Mouse (Mus musculus): ENCODE measurements around the gene Lrrc10. TPM values are rescaled to one million over a fixed set of nuclear protein-coding genes. Genes with fewer than 3 reads are reported as not detected.
"Not testable (repeated sequence)": the region's sequence is repeated elsewhere in the genome, so short reads cannot be mapped to it uniquely, and the experiment has no call there.

Gene Lrrc10
- polyA plus RNA-seq, 1 experiment: 0.13 TPM

DNA sequence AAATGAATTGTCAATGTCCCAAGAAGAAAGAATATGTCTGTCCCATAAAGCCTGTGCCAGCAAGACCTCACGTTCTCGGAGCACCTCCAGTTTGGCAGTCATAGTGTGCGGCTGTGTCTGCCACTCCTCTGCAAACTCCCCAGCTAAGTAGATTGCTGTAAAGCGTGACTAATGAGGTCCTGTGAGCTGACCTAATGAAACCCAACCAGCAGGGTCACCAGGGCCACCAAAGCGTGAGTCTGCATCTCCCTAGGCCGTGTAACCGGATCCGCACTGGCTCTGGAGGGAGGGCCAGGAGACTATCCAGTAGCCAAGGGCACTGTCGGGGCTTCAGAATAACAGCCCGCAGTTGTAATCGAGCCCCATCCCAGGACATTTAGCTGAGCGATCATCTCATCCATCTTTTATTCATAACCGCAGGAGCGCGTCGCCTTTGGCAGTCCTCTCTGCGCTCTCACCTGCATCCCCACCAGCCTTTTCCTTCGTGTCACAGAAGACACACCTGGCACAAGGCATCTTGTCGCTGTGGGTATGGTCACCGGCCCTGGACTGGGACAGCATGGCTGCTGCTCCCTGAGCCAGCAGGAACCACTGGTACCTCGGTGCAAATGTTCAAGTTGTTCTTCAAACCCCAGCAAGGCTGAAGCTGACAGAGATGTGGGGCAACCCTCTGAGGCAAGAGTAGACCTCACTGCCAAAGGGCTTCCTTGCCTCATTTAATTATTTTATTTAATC is 24.0 kb upstream of the Lrrc10 start:
- TF ChIP-seq CTCF (conservative IDR thresholded peaks at IDR 0.05; ENCODE audit: insufficient read depth, insufficient read length, low read depth, low read length): no peak
- Histone ChIP-seq H3K4me1 (ENCODE audit: control insufficient read depth, insufficient read depth, low read length) (no peaks in the 10 kb centered on the region), H3K36me3 (ENCODE audit: control insufficient read depth, insufficient read depth, low read length) (no peaks in the 10 kb centered on the region), H3K27ac (ENCODE audit: insufficient read depth, low read depth, low read length) (no peak overlapping the region), H3K4me3 (ENCODE audit: insufficient read depth, low read depth, low read length) (no peak overlapping the region), H3K27me3 (replicated peaks; ENCODE audit: control insufficient read depth, insufficient read depth, low read length) (no peaks in the 10 kb centered on the region)
- DNase-seq: peak; percentile 77
- WGBS: 18% methylated on average over 21 of the region's 21 CpGs

DNA sequence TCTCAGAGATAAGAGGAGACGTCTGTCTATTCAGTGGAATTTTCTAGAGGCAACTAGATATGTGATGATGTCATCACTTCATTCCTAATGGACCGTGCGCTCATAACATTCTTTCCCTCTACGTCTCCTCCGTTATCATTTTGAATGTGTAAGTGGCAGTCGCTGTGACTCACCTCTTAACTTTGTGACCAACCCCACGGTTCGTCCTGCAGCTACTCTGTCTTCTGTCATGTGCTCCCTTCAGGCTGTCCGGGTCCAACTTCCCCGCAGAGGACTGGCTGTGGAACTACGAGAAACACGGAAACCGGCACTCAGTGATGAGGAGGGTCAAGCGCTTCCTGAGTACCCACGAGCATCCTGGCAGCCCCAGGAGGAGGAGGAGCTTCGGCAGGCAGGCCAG is 21.4 kb upstream of the Lrrc10 start:
- H3K27me3 ChIP-seq (replicated peaks; ENCODE audit: control insufficient read depth, insufficient read depth, low read length): no peaks in the 10 kb centered on the region
- H3K36me3 ChIP-seq (ENCODE audit: control insufficient read depth, insufficient read depth, low read length): no peaks in the 10 kb centered on the region
- no peak for DNase-seq
- no peak overlapping the region for H3K4me3 ChIP-seq (ENCODE audit: insufficient read depth, low read depth, low read length)
- H3K27ac ChIP-seq (ENCODE audit: insufficient read depth, low read depth, low read length): no peak overlapping the region
- H3K4me1 ChIP-seq (ENCODE audit: control insufficient read depth, insufficient read depth, low read length): no peaks in the 10 kb centered on the region
- no peak for TF ChIP-seq POLR2A (IDR thresholded peaks at IDR 0.05; ENCODE audit: low read depth, low read length)
- TF ChIP-seq CTCF (conservative IDR thresholded peaks at IDR 0.05; ENCODE audit: insufficient read depth, insufficient read length, low read depth, low read length): no peak
- WGBS: 36% methylated on average over 16 of the region's 16 CpGs

GRCm38 (mm10) chr10:117025776-117026175 is 19.4 kb upstream of the Lrrc10 start:
- H3K27me3 ChIP-seq (replicated peaks; ENCODE audit: control insufficient read depth, insufficient read depth, low read length); H3K4me1 ChIP-seq (ENCODE audit: control insufficient read depth, insufficient read depth, low read length); DNase-seq; H3K36me3 ChIP-seq (ENCODE audit: control insufficient read depth, insufficient read depth, low read length); H3K4me3 ChIP-seq (ENCODE audit: insufficient read depth, low read depth, low read length); H3K27ac ChIP-seq (ENCODE audit: insufficient read depth, low read depth, low read length): not testable (repeated sequence)

GRCm38 (mm10) chr10:117026176-117026575 is 19.0 kb upstream of the Lrrc10 start:
- Histone ChIP-seq H3K36me3 (ENCODE audit: control insufficient read depth, insufficient read depth, low read length) (no peaks in the 10 kb centered on the region), H3K4me1 (ENCODE audit: control insufficient read depth, insufficient read depth, low read length) (no peaks in the 10 kb centered on the region), H3K27ac (ENCODE audit: insufficient read depth, low read depth, low read length) (no peak overlapping the region), H3K4me3 (ENCODE audit: insufficient read depth, low read depth, low read length) (no peak overlapping the region), H3K27me3 (replicated peaks; ENCODE audit: control insufficient read depth, insufficient read depth, low read length) (no peaks in the 10 kb centered on the region)
- WGBS: 67% methylated on average over 8 of the region's 8 CpGs
- peak; percentile 41 for DNase-seq
- no peak for TF ChIP-seq POLR2A (IDR thresholded peaks at IDR 0.05; ENCODE audit: low read depth, low read length)
- TF ChIP-seq CTCF (conservative IDR thresholded peaks at IDR 0.05; ENCODE audit: insufficient read depth, insufficient read length, low read depth, low read length): no peak

- WGBS: 91% methylated on average over 3 of the region's 3 CpGs
- no peaks in the 10 kb centered on the region for H3K27me3 ChIP-seq (replicated peaks; ENCODE audit: control insufficient read depth, insufficient read depth, low read length)
- no peaks in the 10 kb centered on the region for H3K4me1 ChIP-seq (ENCODE audit: control insufficient read depth, insufficient read depth, low read length)
- H3K27ac ChIP-seq (ENCODE audit: insufficient read depth, low read depth, low read length): no peak overlapping the region
- no peak for DNase-seq
- H3K36me3 ChIP-seq (ENCODE audit: control insufficient read depth, insufficient read depth, low read length): no peaks in the 10 kb centered on the region
- H3K4me3 ChIP-seq (ENCODE audit: insufficient read depth, low read depth, low read length): no peak overlapping the region
- no peak for TF ChIP-seq CTCF (conservative IDR thresholded peaks at IDR 0.05; ENCODE audit: insufficient read depth, insufficient read length, low read depth, low read length)
- no peak for TF ChIP-seq POLR2A (IDR thresholded peaks at IDR 0.05; ENCODE audit: low read depth, low read length)
Observed at GRCm38 (mm10) chr10:117031160-117031559, 14.0 kb upstream of the Lrrc10 start.

- no peak for TF ChIP-seq POLR2A (IDR thresholded peaks at IDR 0.05; ENCODE audit: low read depth, low read length)
- peak; percentile 82 for TF ChIP-seq CTCF (conservative IDR thresholded peaks at IDR 0.05; ENCODE audit: insufficient read depth, insufficient read length, low read depth, low read length)
- Histone ChIP-seq H3K4me3 (ENCODE audit: insufficient read depth, low read depth, low read length) (no peak overlapping the region), H3K27ac (ENCODE audit: insufficient read depth, low read depth, low read length) (no peak overlapping the region), H3K36me3 (ENCODE audit: control insufficient read depth, insufficient read depth, low read length) (no peaks in the 10 kb centered on the region), H3K27me3 (replicated peaks; ENCODE audit: control insufficient read depth, insufficient read depth, low read length) (no peaks in the 10 kb centered on the region), H3K4me1 (ENCODE audit: control insufficient read depth, insufficient read depth, low read length) (no peaks in the 10 kb centered on the region)
- 10% methylated on average over 8 of the region's 8 CpGs for WGBS
- DNase-seq: peak; percentile 87
Observed at GRCm38 (mm10) chr10:117033785-117034184, 11.4 kb upstream of the Lrrc10 start.

GRCm38 (mm10) chr10:117040355-117040754 is 4.8 kb upstream of the Lrrc10 start:
- H3K4me1 ChIP-seq (ENCODE audit: control insufficient read depth, insufficient read depth, low read length): no peaks in the 10 kb centered on the region
- no peaks in the 10 kb centered on the region for H3K27me3 ChIP-seq (replicated peaks; ENCODE audit: control insufficient read depth, insufficient read depth, low read length)
- H3K27ac ChIP-seq (ENCODE audit: insufficient read depth, low read depth, low read length): no peak overlapping the region
- no peaks in the 10 kb centered on the region for H3K36me3 ChIP-seq (ENCODE audit: control insufficient read depth, insufficient read depth, low read length)
- H3K4me3 ChIP-seq (ENCODE audit: insufficient read depth, low read depth, low read length): no peak overlapping the region
- no peak for DNase-seq
- 63% methylated on average over 6 of the region's 6 CpGs for WGBS
- TF ChIP-seq CTCF (conservative IDR thresholded peaks at IDR 0.05; ENCODE audit: insufficient read depth, insufficient read length, low read depth, low read length) (no peak), POLR2A (IDR thresholded peaks at IDR 0.05; ENCODE audit: low read depth, low read length) (no peak)
